Mouse (Mus musculus) midbrain, postnatal 0 days (tissue): ENCODE data around the gene Larp4b. TPM values are rescaled to one million over a fixed set of nuclear protein-coding genes. Genes with fewer than 3 reads are reported as not detected.
A peak's percentile ranks its signal among the peaks of the same experiment; 100 is the strongest.

Source experiments
- ATAC-seq: fragments of 200-750 bp; cut with Nextera tagmentation; 2 replicates; pipeline ENCODE4 v1.8.0; 2017; ENCODE audit warnings: moderate number of reproducible peaks, mild to moderate bottlenecking, moderate TSS enrichment, moderate library complexity; ENCODE audit not compliant: low FRiP score
- DNase-seq: peaks from one replicate; pipeline ENCODE4 v3.0.0-alpha.2; 2015; ENCODE audit warnings: low spot score
- H3K27ac ChIP-seq: fragments of 300-500 bp; sonication (generic); 2 replicates; pipeline ENCODE4 v1.5.1; 2014; ENCODE audit warnings: low read depth, mild to moderate bottlenecking, low read length, mixed read lengths
- H3K27me3 ChIP-seq: fragments of 300-500 bp; sonication (generic); 2 replicates; pipeline ENCODE4 v1.6.1; 2014; ENCODE audit warnings: low read length, control low read depth, mixed read lengths; ENCODE audit not compliant: insufficient read depth
- H3K36me3 ChIP-seq: fragments of 300-500 bp; sonication (generic); 2 replicates; pipeline ENCODE4 v1.6.1; 2014; ENCODE audit warnings: low read length, control low read depth, mixed read lengths; ENCODE audit not compliant: insufficient read depth
- H3K4me1 ChIP-seq: fragments of 300-500 bp; sonication (generic); 2 replicates; pipeline ENCODE4 v1.6.1; 2014; ENCODE audit warnings: mild to moderate bottlenecking, control low read depth, antibody characterized with exemption, low read length, mixed read lengths; ENCODE audit not compliant: insufficient read depth
- H3K4me2 ChIP-seq: fragments of 300-500 bp; sonication (generic); 2 replicates; pipeline ENCODE4 v1.6.1; 2014; ENCODE audit warnings: low read depth, mild to moderate bottlenecking, low read length, mixed read lengths; ENCODE audit not compliant: poor library complexity, severe bottlenecking
- H3K4me3 ChIP-seq: fragments of 300-500 bp; sonication (generic); 2 replicates; pipeline ENCODE4 v1.5.1; 2014; ENCODE audit warnings: low read depth, mild to moderate bottlenecking, low read length, moderate library complexity
- H3K9ac ChIP-seq: fragments of 300-500 bp; sonication (generic); replicated peaks from 2 replicates; pipeline ENCODE4 v1.6.1; 2014; ENCODE audit warnings: mild to moderate bottlenecking, low read length, moderate library complexity, mixed read lengths; ENCODE audit not compliant: poor library complexity, severe bottlenecking
- H3K9me3 ChIP-seq: fragments of 300-500 bp; sonication (generic); 2 replicates; pipeline ENCODE4 v1.6.1; 2016; ENCODE audit warnings: low read length, control low read depth
- CTCF ChIP-seq: IDR thresholded peaks from 2 replicates; pipeline ENCODE4 v1.5.1; 2016; ENCODE audit warnings: antibody characterized with exemption, mild to moderate bottlenecking
- WGBS: fragments of 180-500 bp; shearing (Covaris S2); extraction: QIAGEN DNeasy Blood & Tissue Kit; methylation state at CpG from one replicate; pipeline ENCODE4 v1.1.7; 2014; 5-methylcytosine and 5-hydroxymethylcytosine counted together
- polyA plus RNA-seq: library from polyadenylated mRNA; unstranded; fragments of >200 nt; fragmentation: Nextera tagmentation; extraction: Ambion mirVana; gene quantifications from 2 replicates; pipeline ENCODE4 v1.2.1, GENCODE M21; 2015
- total RNA-seq: library from RNA; depleted of rRNA; stranded (reverse); fragments of >200 nt; gene quantifications from 2 replicates; pipeline ENCODE4 v1.2.3, GENCODE M21; 2014

Gene Larp4b
- total and polyA plus RNA-seq, 2 experiments from 2014 or later: 40.8 to 78.3 TPM

DNA sequence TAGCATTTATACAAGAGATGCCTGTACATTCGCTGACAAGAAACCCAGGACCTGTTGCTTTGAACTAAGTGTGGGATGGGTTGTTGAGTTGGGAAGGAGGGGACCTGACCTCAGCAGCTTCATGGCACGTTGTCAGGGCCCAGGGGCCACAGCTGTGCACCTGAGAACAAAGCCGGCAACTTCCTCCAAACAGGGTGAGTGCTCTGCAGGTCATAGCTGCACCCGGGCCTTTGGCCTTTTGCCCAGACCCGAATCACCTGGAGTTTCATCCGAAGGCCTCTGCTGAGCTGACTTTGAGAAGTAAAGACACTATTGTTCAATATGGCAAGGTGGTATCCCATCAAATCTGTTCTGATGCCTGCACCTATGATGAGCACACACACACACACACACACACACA is 90.6 kb downstream of the Larp4b start:
- no peak for TF ChIP-seq CTCF
- WGBS: 87% methylated on average over 6 of the region's 6 CpGs
- Histone ChIP-seq H3K9ac (no peak overlapping the region), H3K36me3 (no peaks in the 10 kb centered on the region), H3K27ac (no peak overlapping the region), H3K27me3 (no peaks in the 10 kb centered on the region), H3K9me3 (no peaks in the 10 kb centered on the region), H3K4me1 (no peaks in the 10 kb centered on the region; the same call in 1 of the 2 replicates), H3K4me3 (no peak overlapping the region), H3K4me2 (no peak overlapping the region)
- DNase-seq: no peak
- ATAC-seq: no peak

DNA sequence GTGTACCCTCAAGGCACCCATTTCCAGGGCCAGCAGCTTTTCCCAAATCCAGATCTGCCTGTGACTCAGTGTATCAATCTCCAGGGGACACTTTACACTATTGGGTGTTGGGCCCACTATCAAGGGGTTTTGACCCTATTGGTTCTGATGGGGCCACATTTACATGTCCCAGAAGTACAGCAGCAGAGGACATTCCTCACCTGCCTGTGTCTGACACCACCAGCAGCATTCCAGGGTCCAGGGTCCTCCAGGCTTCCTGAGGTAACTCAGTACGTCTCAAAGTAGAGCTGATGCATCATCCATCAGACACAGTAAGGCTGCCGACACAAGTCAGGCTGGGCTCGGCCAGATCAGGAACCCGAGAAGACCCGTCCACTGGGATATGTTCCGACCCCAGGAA is 91.0 kb downstream of the Larp4b start:
- ATAC-seq (no peak), DNase-seq (no peak)
- H3K9me3 ChIP-seq: no peaks in the 10 kb centered on the region
- no peak overlapping the region for H3K4me2 ChIP-seq
- TF ChIP-seq CTCF: no peak
- no peaks in the 10 kb centered on the region for H3K36me3 ChIP-seq
- H3K27ac ChIP-seq: no peak overlapping the region
- no peak overlapping the region for H3K4me3 ChIP-seq
- H3K4me1 ChIP-seq: no peaks in the 10 kb centered on the region; the same call in 1 of the 2 replicates
- 90% methylated on average over 6 of the region's 6 CpGs for WGBS
- no peaks in the 10 kb centered on the region for H3K27me3 ChIP-seq
- no peak overlapping the region for H3K9ac ChIP-seq

DNA sequence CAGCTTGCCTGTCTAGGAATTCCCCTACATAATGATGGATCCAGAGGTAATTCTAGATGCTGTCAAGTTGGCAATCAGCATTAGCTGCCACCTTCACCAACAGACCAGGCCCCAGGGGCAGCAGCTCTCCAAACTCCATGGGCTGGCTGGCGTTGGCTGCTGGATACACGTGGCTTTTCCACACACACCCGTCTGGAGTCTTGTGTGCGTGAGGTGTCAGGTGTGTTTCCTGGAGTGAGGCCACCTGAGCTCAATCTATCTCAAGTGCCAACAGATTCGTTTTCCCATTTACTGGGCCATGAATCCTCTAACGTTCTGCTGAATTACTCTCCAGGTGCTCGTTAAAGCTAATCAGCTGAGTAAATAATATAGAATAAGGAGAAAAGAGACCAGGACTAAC is 93.5 kb downstream of the Larp4b start:
- WGBS: 42% methylated on average over 7 of the region's 7 CpGs

DNA sequence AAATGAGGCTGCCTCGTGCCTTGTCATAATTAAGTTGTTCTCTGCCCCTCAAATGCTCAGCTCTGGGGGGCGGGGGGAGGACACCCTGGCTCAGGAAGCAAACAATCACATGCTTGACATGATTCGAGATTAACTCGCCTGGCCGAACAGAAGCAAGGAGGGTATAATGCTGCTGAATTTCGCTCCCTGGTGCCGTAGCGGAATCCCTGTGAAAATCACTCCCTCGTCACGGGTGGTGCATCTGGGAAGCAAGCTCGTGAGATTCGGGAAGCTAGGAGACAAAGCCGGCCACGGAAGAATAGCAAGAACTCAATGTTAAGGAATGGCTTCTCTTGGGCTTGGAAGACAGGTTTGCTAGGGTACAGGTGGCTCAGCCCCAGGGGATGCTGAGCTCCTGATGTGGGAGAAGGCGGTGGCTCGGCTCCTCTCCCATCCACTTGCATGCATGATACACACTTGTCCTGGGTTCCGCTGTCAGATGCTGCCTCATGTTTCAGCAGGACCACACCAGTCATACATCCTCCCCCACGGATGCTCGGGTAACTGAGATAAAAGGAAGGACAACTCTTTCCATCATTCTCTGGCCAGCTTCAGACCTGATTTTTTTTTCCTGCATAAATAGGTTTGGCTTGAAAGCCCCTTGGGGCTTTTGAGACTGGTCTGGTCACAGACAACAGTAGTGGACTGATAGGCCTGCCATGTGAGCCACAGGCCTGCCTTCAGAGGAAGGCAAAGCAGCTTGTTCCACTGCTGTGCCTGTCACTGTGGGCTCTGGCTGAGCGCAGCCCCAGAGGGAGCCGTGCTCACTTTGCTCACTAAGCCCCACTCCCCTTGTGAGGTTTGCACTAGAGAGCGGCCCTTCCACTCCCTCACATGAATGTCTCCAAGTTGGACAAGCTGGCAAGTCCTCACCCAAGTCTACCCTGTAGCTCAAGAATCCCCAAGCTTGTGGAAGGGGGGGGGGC is 94.2 kb downstream of the Larp4b start:
- Histone ChIP-seq H3K4me1 (no peaks in the 10 kb centered on the region; the same call in 1 of the 2 replicates), H3K9me3 (no peaks in the 10 kb centered on the region), H3K36me3 (no peaks in the 10 kb centered on the region), H3K4me2 (peak overlapping the region; percentile 34), H3K4me3 (no peak overlapping the region), H3K9ac (no peak overlapping the region), H3K27me3 (no peaks in the 10 kb centered on the region), H3K27ac (no peak overlapping the region)
- WGBS: 23% methylated on average over 22 of the region's 22 CpGs
- DNase-seq (peak; percentile 31), ATAC-seq (0 out of 2 replicates have a peak, but pooled peaks have one; percentile 26)
- TF ChIP-seq CTCF: no peak

More for the DNA sequence above, 93.5 kb downstream of the Larp4b start:
- ATAC-seq (no peak), DNase-seq (peak; percentile 48)
- H3K9me3 ChIP-seq: no peaks in the 10 kb centered on the region
- no peak for TF ChIP-seq CTCF
- H3K27me3 ChIP-seq: no peaks in the 10 kb centered on the region
- 0 out of 2 replicates have a peak overlapping the region, but pooled peaks have one; percentile 34 for H3K4me2 ChIP-seq
- H3K9ac ChIP-seq: no peak overlapping the region
- H3K36me3 ChIP-seq: no peaks in the 10 kb centered on the region
- H3K4me3 ChIP-seq: no peak overlapping the region
- no peaks in the 10 kb centered on the region; the same call in 1 of the 2 replicates for H3K4me1 ChIP-seq
- H3K27ac ChIP-seq: no peak overlapping the region

DNA sequence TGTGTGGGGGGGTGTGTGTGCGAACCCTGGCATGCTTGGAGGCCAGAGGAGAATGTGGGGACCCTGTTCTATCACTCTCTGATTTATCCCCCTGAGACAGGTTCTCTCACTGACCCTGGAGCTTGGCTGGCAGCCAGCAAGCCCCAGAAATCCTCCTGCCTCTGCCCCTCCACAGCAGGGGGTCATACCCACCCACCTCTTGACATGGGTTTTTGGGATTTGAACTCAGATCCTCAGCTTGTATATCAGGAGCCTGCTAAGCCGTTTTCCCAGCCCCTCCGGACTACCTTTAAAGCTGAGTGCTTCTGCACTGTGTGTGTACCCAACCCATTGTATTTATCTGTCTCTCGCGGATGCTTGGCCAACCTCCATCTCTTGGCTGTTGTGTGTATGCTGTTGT is 95.8 kb downstream of the Larp4b start:
- Histone ChIP-seq H3K27me3 (no peaks in the 10 kb centered on the region), H3K4me3 (no peak overlapping the region), H3K9ac (no peak overlapping the region), H3K36me3 (no peaks in the 10 kb centered on the region), H3K27ac (no peak overlapping the region), H3K9me3 (no peaks in the 10 kb centered on the region), H3K4me1 (no peaks in the 10 kb centered on the region; the same call in 1 of the 2 replicates), H3K4me2 (no peak overlapping the region)
- no peak for TF ChIP-seq CTCF
- 92% methylated on average over 5 of the region's 5 CpGs for WGBS
- no peak for ATAC-seq
- no peak for DNase-seq
